Mouse (Mus musculus) embryonic fibroblast, embryonic 13.5 days (primary cell): ENCODE results near the gene Tnk1. TPM values are rescaled to one million over a fixed set of nuclear protein-coding genes. Genes with fewer than 3 reads are reported as not detected.
A peak's percentile ranks its signal among the peaks of the same experiment; 100 is the strongest.

ENCODE experiments used
- H3K27ac ChIP-seq: 2 replicates; pipeline ENCODE4 v1.5.1; 2012; ENCODE audit warnings: low read length, control low read depth, inconsistent platforms; ENCODE audit not compliant: insufficient read depth
- H3K4me1 ChIP-seq: 2 replicates; pipeline ENCODE4 v1.6.1; 2011; ENCODE audit warnings: low read length; ENCODE audit not compliant: control insufficient read depth, insufficient read depth
- H3K4me3 ChIP-seq: 2 replicates; pipeline ENCODE4 v1.5.1; 2011; ENCODE audit warnings: mild to moderate bottlenecking, control low read depth, low read length; ENCODE audit not compliant: insufficient read depth
- CTCF ChIP-seq: IDR thresholded peaks from 2 replicates; pipeline ENCODE4 v1.5.1; 2011; ENCODE audit warnings: mild to moderate bottlenecking, control low read depth, low read length, moderate library complexity, borderline replicate concordance; ENCODE audit not compliant: insufficient read depth
- POLR2A ChIP-seq: IDR thresholded peaks from 2 replicates; pipeline ENCODE4 v1.6.1; 2011; ENCODE audit warnings: low read depth, mild to moderate bottlenecking, control low read depth, low read length, moderate library complexity
- polyA plus RNA-seq: library from polyadenylated mRNA; stranded (reverse); fragments of >200 nt; gene quantifications from 2 replicates; pipeline ENCODE4 v1.2.4, GENCODE M21; 2011; ENCODE audit warnings: low read depth; ENCODE audit not compliant: missing spikeins, insufficient read length

The Tnk1 gene
- polyA plus RNA-seq, 1 experiment = not detected

DNA sequence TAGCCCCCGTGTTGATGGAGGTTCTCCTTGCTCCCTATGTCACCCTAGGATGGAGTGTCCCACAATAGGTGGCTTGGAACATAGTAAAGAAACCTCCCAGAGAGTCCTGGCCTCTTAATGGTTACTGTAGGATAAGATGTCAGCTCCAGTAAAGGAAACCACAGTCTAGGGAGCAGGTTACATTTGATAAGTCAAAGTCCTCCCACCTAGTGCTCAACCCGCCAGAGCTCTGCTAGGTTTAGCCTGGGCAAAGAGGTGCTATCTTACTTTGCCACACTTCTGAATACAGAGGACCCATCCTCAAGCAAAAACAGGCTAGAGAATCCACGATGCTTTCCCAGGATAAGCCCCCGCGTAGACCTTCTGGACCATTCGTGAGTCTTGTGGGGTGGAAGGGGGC, 20.4 kb upstream of the Tnk1 start:
- no peak for TF ChIP-seq CTCF
- no peak for TF ChIP-seq POLR2A
- H3K27ac ChIP-seq = peak overlapping the region; percentile 96
- H3K4me1 ChIP-seq = no peaks in the 10 kb centered on the region; the same call in 1 of the 2 replicates
- peak overlapping the region; percentile 80 for H3K4me3 ChIP-seq

DNA sequence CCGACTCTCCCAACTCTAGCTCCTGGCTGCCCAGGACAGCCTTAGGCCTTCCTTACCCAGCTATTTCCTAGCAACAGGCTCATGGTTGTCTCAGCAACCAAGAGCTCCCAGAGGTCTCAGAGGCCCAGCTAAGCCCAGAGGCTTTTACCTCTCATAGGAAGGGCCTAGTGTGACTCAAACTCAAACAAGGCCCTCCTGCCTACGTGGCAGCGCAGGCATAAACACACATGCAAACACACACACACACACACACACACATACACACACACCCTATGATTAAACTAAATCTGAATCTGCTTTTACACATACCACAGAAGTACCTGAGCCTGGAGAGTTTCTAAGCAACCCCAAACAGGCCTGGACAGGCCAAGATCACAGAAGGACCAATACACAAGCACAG, 19.9 kb upstream of the Tnk1 start:
- Histone ChIP-seq H3K4me3 (peak overlapping the region; percentile 80), H3K4me1 (no peaks in the 10 kb centered on the region; the same call in 1 of the 2 replicates), H3K27ac (peak overlapping the region; percentile 96)
- no peak for TF ChIP-seq CTCF
- TF ChIP-seq POLR2A = peak; percentile 52; the same call in 1 of the 2 replicates

DNA sequence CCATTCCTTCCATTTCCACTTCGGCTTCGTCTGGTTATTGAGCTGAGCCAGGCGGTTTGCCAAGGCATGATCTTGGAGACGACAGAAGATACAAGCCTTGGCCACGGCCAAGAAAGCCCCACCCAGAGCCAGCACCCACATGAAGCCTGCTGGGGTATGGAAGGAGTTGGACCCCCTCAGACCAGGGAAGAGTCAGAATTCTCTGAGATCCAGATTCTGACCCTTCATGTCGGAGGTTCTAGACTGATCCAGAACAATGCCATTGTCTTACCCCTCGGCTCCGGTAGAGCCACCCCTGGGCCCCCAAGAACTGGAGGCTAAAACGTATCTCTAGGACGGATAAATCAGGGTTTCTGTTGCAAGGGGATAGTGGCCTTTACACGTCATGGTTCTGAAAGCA, 19.3 kb upstream of the Tnk1 start, which contains the start of gene Tmem95:
Gene Tmem95 (minus strand): TSS at position 141 of the 400 bp plus-strand sequence.
- Histone ChIP-seq H3K27ac (peak within 1 kb of the TSS; percentile 96), H3K4me3 (peak within 1 kb of the TSS; percentile 80), H3K4me1 (no peaks in the 10 kb centered on the region; the same call in 1 of the 2 replicates)
- TF ChIP-seq POLR2A (no peak), CTCF (no peak)

DNA sequence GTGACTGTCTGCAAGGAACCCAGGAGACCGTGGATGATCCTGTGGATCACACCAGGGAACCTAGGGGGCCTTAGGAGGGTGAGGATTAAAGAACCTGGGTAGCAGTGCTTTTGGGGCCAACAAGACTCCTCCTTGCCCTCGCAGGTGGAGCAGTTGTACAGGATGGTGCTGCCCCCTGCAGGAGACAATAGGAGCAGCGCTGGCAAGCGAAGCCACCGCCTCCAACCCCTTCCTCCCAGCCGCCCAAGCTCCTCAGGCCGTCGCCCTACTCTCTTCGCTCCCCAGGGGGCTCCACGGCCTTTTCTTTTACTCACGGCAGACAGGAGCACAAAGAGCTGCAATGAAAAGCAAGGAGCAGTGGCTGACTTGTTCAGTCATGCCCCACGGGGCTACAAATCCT, 18.3 kb upstream of the Tnk1 start:
- Histone ChIP-seq H3K4me1 (no peaks in the 10 kb centered on the region; the same call in none of the 2 replicates), H3K4me3 (no peak overlapping the region), H3K27ac (peak overlapping the region; percentile 96)
- peak; percentile 36; the same call in 1 of the 2 replicates for TF ChIP-seq POLR2A
- peak; percentile 87 for TF ChIP-seq CTCF

DNA sequence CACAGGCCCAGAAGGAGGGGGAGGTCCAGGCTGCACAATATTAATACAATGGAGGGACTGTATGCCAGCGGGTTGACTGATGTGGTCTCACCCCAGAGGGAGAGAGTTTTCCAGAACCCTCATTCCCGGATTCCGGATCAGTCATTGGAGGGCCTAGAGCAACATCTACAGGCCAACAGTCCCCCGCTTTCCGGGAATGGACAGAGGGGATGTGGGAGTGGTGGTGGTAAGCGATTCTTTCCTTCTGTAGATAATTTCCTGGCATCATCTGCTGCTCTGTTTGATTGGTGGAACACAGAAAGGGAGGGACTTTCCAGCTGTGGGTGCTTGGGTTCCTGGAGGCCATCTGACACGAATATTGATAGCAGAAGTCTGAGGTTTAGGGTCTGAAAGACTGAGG, 17.7 kb upstream of the Tnk1 start:
- no peaks in the 10 kb centered on the region; the same call in none of the 2 replicates for H3K4me1 ChIP-seq
- TF ChIP-seq POLR2A (peak; percentile 41; the same call in 1 of the 2 replicates), CTCF (no peak)
- no peak overlapping the region for H3K4me3 ChIP-seq
- H3K27ac ChIP-seq = peak overlapping the region; percentile 79

DNA sequence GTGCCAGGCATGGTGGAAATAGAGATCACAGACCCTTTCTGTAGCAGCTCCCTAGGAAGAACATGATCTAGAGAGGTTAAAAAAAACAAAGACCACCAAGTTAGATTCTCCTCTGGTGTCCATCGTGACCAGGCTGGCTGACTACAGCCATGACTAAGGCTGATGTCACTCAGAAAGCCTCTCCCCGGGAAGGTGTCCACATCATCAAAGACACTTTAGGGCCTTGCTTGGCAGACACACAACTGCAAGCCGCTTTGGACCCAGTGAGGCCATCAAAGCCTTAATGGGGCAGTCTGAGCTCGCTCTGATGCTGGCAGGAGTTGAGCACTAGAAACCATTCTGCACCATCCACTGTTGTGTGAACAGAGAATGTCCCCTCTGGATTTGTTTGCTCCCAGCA, 13.9 kb upstream of the Tnk1 start:
- H3K4me3 ChIP-seq = no peak overlapping the region
- no peaks in the 10 kb centered on the region; the same call in none of the 2 replicates for H3K4me1 ChIP-seq
- TF ChIP-seq POLR2A (no peak), CTCF (no peak)
- H3K27ac ChIP-seq = no peak overlapping the region

DNA sequence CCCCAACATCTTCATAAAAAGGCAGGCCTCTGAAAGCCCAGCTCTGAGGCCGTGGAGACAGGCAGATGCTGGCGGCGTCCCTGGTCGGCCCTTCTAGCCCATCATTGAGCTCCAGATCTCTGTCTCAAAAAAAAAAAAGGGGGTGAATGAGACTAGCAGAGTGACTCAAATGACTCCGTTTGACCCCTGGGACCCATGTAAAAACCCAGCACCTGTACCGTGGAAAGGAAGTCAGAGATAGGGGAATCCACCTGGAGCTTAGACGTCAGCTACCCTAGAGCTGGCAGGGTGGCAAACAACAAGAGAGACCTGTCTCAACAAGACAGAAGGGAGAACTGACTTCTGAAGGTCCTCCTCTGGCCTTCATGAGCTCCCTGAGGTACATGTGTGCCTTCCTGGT, 13.3 kb upstream of the Tnk1 start:
- no peaks in the 10 kb centered on the region; the same call in 1 of the 2 replicates for H3K4me1 ChIP-seq
- no peak overlapping the region for H3K4me3 ChIP-seq
- TF ChIP-seq POLR2A = no peak
- TF ChIP-seq CTCF = no peak
- no peak overlapping the region for H3K27ac ChIP-seq

DNA sequence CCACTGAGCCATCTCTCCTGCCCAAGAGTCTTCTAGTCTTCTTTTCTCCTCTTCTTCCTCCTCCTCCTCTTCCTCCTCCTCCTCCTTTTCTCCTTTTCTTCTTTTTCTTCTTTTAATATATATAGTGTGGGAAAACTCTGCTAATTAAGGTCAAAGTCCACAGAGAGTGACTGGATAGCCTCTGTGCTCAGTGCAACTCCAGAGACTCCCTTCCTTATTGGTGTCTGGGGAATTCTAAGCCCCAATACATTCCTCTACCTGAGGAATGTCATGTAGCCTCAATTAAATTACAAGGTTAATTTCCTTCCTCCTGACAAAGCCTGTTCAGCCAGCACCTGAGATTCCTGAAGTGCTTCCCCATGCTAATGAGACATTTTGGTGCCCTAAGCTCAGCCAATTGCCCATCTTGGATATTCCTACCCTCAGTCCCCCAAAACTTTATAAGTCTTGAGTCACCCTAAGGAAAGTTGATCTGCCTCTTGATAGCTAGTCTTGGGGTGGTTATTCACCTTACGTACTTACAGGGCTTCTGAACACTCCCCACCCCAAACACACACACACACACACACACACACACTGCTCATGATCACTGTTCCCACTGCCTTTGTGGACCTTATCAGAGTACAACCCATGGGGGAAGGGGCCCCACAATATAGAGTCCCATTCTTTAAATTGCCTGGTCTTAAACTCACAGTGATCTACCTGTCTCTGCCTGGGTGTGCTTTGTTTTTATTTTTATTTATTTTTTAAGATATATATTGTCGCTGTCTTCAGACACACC, 11.9 kb upstream of the Tnk1 start:
- H3K27ac ChIP-seq = no peak overlapping the region
- H3K4me1 ChIP-seq = no peaks in the 10 kb centered on the region; the same call in 1 of the 2 replicates
- TF ChIP-seq CTCF (no peak), POLR2A (no peak)

DNA sequence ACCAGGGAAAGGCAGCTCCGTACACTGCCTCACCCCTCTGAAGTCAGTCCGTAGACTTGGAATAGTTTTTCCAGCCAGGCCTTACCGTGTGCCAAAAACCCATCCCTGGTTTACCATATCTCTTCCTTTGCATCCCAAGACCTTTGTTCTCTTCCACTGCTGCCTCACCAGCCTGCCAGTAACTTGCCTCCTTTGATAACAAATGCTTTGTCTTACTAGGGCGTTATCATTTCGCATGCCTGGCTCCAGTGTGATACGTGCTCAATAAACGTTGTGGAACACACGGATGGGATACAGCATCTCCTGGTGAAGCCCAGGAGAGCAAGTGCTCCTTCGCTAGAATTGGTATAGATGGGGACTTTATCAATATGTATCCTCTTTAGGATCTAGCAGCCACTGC, 8.8 kb upstream of the Tnk1 start:
- no peak overlapping the region for H3K4me3 ChIP-seq
- H3K4me1 ChIP-seq = no peaks in the 10 kb centered on the region; the same call in 1 of the 2 replicates
- TF ChIP-seq CTCF (no peak), POLR2A (no peak)
- H3K27ac ChIP-seq = no peak overlapping the region

More for the DNA sequence above, 11.9 kb upstream of the Tnk1 start:
- H3K4me3 ChIP-seq = no peak overlapping the region

DNA sequence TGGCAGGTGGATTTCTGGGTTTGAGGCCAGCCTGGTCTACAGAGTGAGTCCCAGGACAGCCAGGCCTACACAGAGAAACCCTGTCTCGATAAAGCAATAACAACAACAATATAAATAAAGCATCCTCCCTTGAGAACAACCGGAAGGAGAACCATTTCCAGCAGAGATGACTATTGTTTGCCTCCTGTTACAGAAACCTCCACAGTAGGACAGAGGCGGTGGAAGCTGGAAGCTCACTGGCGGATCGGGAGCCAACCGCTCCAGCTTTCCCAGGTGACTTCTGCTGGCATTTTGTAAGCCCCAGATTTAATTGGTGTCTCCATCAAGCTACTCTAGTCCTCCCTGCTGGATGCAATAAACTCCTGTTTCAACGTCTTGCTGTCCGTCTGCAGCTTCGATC, 7.0 kb upstream of the Tnk1 start:
- Histone ChIP-seq H3K27ac (no peak overlapping the region), H3K4me1 (no peaks in the 10 kb centered on the region), H3K4me3 (no peak overlapping the region)
- TF ChIP-seq CTCF (no peak), POLR2A (no peak)
